Mouse (Mus musculus) heart, embryonic 12.5 days (tissue): Measurements from ENCODE around the gene Nemf. TPM values are rescaled to one million over a fixed set of nuclear protein-coding genes. Genes with fewer than 3 reads are reported as not detected.
A peak's percentile ranks its signal among the peaks of the same experiment; 100 is the strongest.

Experiments used
- ATAC-seq: fragments of 200-750 bp; cut with Nextera tagmentation; 2 replicates; pipeline ENCODE4 v1.8.0; 2017; ENCODE audit warnings: moderate TSS enrichment, moderate library complexity; ENCODE audit not compliant: insufficient number of reproducible peaks, low FRiP score
- H3K27ac ChIP-seq: fragments of 300-500 bp; sonication (generic); 2 replicates; pipeline ENCODE4 v1.5.1; 2016; ENCODE audit warnings: mild to moderate bottlenecking, moderate library complexity; ENCODE audit not compliant: poor library complexity, severe bottlenecking
- H3K27me3 ChIP-seq: fragments of 300-500 bp; sonication (generic); replicated peaks from 2 replicates; pipeline ENCODE4 v1.6.1; 2016; ENCODE audit warnings: mild to moderate bottlenecking, moderate library complexity
- H3K36me3 ChIP-seq: fragments of 300-500 bp; sonication (generic); 2 replicates; pipeline ENCODE4 v1.6.1; 2016; ENCODE audit warnings: mild to moderate bottlenecking, moderate library complexity
- H3K4me1 ChIP-seq: fragments of 300-500 bp; sonication (generic); replicated peaks from 2 replicates; pipeline ENCODE4 v1.6.1; 2016; ENCODE audit warnings: mild to moderate bottlenecking
- H3K4me2 ChIP-seq: fragments of 300-500 bp; sonication (generic); 2 replicates; pipeline ENCODE4 v1.6.1; 2016; ENCODE audit warnings: mild to moderate bottlenecking, moderate library complexity
- H3K4me3 ChIP-seq: fragments of 300-500 bp; sonication (generic); 2 replicates; pipeline ENCODE4 v1.5.1; 2016; ENCODE audit warnings: mild to moderate bottlenecking
- H3K9ac ChIP-seq: fragments of 300-500 bp; sonication (generic); 2 replicates; pipeline ENCODE4 v1.6.1; 2016; ENCODE audit warnings: mild to moderate bottlenecking, moderate library complexity
- H3K9me3 ChIP-seq: fragments of 300-500 bp; sonication (generic); replicated peaks from 2 replicates; pipeline ENCODE4 v1.6.1; 2016; ENCODE audit warnings: mild to moderate bottlenecking, moderate library complexity
- WGBS: fragments of 180-500 bp; shearing (Covaris S2); methylation state at CpG from one replicate; pipeline ENCODE4 v1.1.7; 2016; 5-methylcytosine and 5-hydroxymethylcytosine counted together
- polyA plus RNA-seq: library from polyadenylated mRNA; unstranded; fragments of >200 nt; fragmentation: Nextera tagmentation; extraction: Ambion mirVana; gene quantifications from 2 replicates; pipeline ENCODE4 v1.2.1, GENCODE M21; 2016

The Nemf gene
- polyA plus RNA-seq, 1 experiment from 2014 or later, result 71.0 TPM

- no peak for ATAC-seq
- Histone ChIP-seq H3K4me1 (peaks cover 23% of the 10 kb centered on the region), H3K4me3 (no peak overlapping the region), H3K9ac (no peak overlapping the region), H3K4me2 (no peak overlapping the region), H3K27ac (no peak overlapping the region), H3K27me3 (no peaks in the 10 kb centered on the region), H3K9me3 (no peaks in the 10 kb centered on the region), H3K36me3 (peaks cover 64% of the 10 kb centered on the region)
- 94% methylated on average over 12 of the region's 12 CpGs for WGBS
These were observed 54.8 kb downstream of the Nemf start for GRCm38 (mm10) chr12:69302171-69302570.

DNA sequence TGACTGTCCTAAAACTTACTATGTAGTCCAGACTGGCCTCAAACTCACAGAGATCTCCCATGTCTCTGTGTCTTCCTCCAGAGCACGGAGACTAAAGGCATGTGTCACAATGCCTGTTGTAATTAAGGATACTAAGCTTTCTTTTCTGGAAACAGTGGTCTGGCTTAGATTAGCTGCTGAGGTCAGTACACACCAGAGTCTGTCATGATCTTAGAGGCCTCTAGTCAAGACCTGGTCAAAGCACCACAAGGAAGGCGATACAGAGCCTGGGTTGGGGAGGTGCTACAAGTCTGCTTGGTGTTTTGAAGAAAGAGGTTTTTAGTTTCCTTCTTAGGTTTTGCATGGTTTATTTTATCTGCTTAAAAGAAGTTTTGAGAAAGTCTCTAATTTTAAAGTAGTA is 56.6 kb downstream of the Nemf start:
- Histone ChIP-seq H3K9ac (no peak overlapping the region), H3K27ac (no peak overlapping the region), H3K4me1 (peaks cover 23% of the 10 kb centered on the region), H3K9me3 (no peaks in the 10 kb centered on the region), H3K27me3 (no peaks in the 10 kb centered on the region), H3K4me3 (no peak overlapping the region), H3K4me2 (no peak overlapping the region), H3K36me3 (peaks cover 47% of the 10 kb centered on the region)
- no peak for ATAC-seq
- 78% methylated on average over 2 of the region's 2 CpGs for WGBS

DNA sequence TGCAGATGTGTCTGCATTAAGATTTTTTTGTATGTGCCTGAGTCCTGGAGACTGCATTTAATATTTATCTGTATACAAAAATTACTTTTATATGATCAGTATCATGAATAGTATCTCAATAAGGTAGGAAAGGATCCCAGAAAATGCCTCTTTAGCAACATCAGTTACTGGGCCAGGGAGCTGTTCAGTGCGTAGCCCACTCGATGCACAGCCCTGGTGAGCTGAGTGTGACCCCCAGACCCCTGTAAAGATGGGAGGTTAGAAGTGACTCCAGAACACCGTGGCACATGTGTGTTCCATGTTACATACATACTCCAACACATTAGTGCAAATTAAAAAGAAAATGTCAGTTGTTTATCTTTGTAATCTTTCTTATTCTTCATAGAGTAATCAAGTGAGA is 57.1 kb downstream of the Nemf start:
- no peaks in the 10 kb centered on the region for H3K9me3 ChIP-seq
- peaks cover 23% of the 10 kb centered on the region for H3K4me1 ChIP-seq
- no peaks in the 10 kb centered on the region for H3K27me3 ChIP-seq
- peak overlapping the region; percentile 80; the same call in 1 of the 2 replicates for H3K4me2 ChIP-seq
- WGBS, result 91% methylated on average over 3 of the region's 3 CpGs
- H3K27ac ChIP-seq, result no peak overlapping the region
- H3K9ac ChIP-seq, result no peak overlapping the region
- H3K36me3 ChIP-seq, result peaks cover 42% of the 10 kb centered on the region
- H3K4me3 ChIP-seq, result no peak overlapping the region
- ATAC-seq, result no peak

DNA sequence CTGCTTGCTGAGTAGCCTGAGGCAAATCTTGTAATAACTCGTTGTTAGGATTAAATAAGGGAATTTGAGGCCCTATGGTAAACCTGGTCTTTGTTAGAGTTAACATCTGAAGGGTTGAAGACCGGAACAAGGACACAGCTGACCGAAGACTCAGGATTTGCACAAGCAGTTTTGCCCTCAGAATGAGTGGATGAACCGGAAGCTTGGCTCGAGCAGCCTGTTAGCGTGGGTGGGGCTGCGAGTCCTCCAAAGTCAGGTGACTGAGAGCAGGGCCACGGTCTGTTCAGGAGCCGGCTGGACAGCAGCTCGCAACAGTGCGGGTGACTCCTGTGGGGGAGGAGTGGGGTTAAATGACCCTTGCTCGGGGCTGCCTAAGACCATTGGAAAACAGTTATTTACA is 57.7 kb downstream of the Nemf start:
- H3K36me3 ChIP-seq, result peaks cover 38% of the 10 kb centered on the region
- ATAC-seq, result peak; percentile 66; the same call in 1 of the 2 replicates
- H3K4me3 ChIP-seq, result peak overlapping the region; percentile 86; the same call in 1 of the 2 replicates
- no peaks in the 10 kb centered on the region for H3K9me3 ChIP-seq
- H3K4me1 ChIP-seq, result peaks cover 23% of the 10 kb centered on the region
- whole genome bisulfite sequencing, result 48% methylated on average over 12 of the region's 12 CpGs
- H3K27ac ChIP-seq, result peak overlapping the region; percentile 4; the same call in 1 of the 2 replicates
- peak overlapping the region; percentile 80 for H3K4me2 ChIP-seq
- no peaks in the 10 kb centered on the region for H3K27me3 ChIP-seq
- peak overlapping the region; percentile 55 for H3K9ac ChIP-seq

DNA sequence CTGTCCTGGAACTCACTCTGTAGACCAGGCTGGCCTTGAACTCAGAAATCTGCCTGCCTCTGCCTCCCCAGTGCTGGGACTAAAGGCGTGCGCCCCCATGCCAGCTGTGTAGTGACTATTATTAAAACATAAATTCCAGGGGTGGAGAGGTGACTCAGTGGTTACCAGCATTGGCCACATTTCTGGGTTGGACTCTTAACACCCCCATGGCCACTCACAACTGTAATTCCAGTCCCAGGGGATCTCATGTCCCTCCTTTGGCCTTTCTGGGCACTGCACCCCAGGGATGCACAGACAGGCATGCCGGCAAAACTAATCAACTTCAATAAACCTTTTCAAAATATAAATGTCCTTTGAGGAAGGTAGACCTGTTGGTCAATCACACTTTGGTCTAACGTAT is 58.7 kb downstream of the Nemf start:
- no peak for ATAC-seq

GRCm38 (mm10) chr12:69297411-69298150 is 59.4 kb downstream of the Nemf start:
- WGBS, result 18% methylated on average over 20 of the region's 20 CpGs
- Histone ChIP-seq H3K9ac (peak overlapping the region; percentile 95), H3K36me3 (peaks cover 23% of the 10 kb centered on the region), H3K4me3 (peak overlapping the region; percentile 86), H3K27me3 (no peaks in the 10 kb centered on the region), H3K27ac (peak overlapping the region; percentile 94), H3K9me3 (no peaks in the 10 kb centered on the region), H3K4me2 (peak overlapping the region; percentile 80), H3K4me1 (peaks cover 23% of the 10 kb centered on the region)
- ATAC-seq, result no peak

More for the DNA sequence above, 58.7 kb downstream of the Nemf start:
- 91% methylated on average over 4 of the region's 4 CpGs for WGBS
- no peak overlapping the region for H3K27ac ChIP-seq
- H3K27me3 ChIP-seq, result no peaks in the 10 kb centered on the region
- peaks cover 23% of the 10 kb centered on the region for H3K4me1 ChIP-seq
- H3K4me2 ChIP-seq, result peak overlapping the region; percentile 80
- H3K4me3 ChIP-seq, result peak overlapping the region; percentile 86; the same call in 1 of the 2 replicates
- peaks cover 30% of the 10 kb centered on the region for H3K36me3 ChIP-seq
- no peak overlapping the region for H3K9ac ChIP-seq
- no peaks in the 10 kb centered on the region for H3K9me3 ChIP-seq

DNA sequence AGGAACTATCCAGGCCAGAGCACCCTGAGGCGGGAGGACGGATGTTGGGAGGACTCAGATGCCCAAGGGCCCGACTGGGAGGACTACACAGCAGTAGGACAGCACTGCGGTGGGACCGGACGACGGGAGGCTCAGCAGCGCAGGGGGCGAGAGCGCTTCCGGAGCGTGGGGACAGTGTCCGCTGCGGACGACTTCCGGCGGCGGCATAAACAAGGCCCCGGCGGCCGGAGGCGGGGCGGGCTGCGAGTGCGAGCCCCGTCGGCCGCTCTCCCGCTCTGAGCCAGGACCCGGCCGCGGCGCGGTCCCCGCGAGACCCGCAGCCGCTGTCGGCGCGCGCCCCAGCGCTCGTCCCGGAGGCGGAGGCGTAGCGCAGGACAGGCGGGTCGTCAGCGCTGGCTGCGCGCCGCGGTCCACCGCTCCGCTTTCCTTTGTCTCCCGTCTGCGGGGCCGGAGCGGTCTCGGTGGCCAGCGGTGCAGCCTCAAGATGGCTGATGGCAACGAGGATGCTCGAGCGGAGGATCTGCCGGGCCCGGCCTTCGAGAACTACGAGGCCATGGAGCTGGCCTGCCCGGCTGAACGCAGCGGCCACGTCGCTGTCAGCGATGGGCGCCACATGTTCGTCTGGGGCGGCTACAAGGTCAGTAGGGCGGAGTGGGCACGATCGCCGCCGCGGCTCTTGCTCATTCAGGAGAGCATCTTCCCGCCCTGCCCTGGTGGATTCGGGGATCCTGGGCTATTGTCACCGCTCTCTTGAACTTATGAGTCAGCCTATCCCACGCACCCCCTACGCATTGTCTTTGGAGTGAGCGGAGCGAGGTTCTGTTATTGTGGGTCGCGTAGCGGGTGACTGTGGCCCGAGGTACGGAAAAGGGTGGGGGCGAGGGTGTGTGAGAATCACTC is 60.2 kb downstream of the Nemf start, which contains the start of gene Klhdc2:
Gene Klhdc2, plus strand, starts transcription at position 171 of the 900 bp plus-strand sequence.
- no peaks in the 10 kb centered on the region for H3K27me3 ChIP-seq
- H3K4me2 ChIP-seq, result peak within 1 kb of the TSS; percentile 80
- peaks cover 23% of the 10 kb centered on the region for H3K4me1 ChIP-seq
- peak within 1 kb of the TSS; percentile 86 for H3K4me3 ChIP-seq
- H3K36me3 ChIP-seq, result peaks cover 15% of the 10 kb centered on the region
- H3K9me3 ChIP-seq, result no peaks in the 10 kb centered on the region
- H3K27ac ChIP-seq, result peak within 1 kb of the TSS; percentile 94
- WGBS, result under 1% methylated on average over 98 of the region's 98 CpGs
- peak within 1 kb of the TSS; percentile 95 for H3K9ac ChIP-seq
- peak; percentile 88 for ATAC-seq

GRCm38 (mm10) chr12:69295651-69296050 is 61.3 kb downstream of the Nemf start:
- H3K4me3 ChIP-seq, result peak overlapping the region; percentile 86; the same call in 1 of the 2 replicates
- H3K9me3 ChIP-seq, result no peaks in the 10 kb centered on the region
- WGBS, result 86% methylated on average over 4 of the region's 4 CpGs
- peak overlapping the region; percentile 80 for H3K4me2 ChIP-seq
- H3K9ac ChIP-seq, result no peak overlapping the region
- H3K36me3 ChIP-seq, result peaks cover 6% of the 10 kb centered on the region; the same call in 1 of the 2 replicates
- no peak for ATAC-seq
- H3K4me1 ChIP-seq, result peaks cover 23% of the 10 kb centered on the region
- H3K27ac ChIP-seq, result no peak overlapping the region
- no peaks in the 10 kb centered on the region for H3K27me3 ChIP-seq

DNA sequence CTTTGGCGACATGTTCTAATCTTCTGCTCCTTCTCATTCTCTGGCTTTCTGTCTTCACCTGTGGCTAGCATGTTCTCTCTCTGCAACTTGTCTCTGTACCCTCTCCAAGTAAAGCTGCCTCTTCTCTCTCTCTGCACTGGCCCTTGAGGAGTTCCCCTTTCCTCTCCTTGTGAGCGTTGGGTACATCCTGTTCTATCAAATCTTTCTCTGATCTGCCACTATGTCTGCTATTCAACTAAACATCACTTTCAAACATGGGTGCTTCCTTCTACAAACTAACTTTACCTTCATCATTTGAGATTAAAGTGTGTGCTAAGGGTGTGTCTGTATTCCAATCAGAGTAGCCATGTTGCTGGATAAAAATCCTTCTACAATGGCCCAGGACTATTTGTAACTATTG is 62.0 kb downstream of the Nemf start:
- H3K4me3 ChIP-seq, result no peak overlapping the region
- no peaks in the 10 kb centered on the region for H3K9me3 ChIP-seq
- H3K4me1 ChIP-seq, result peaks cover 23% of the 10 kb centered on the region
- no peak overlapping the region for H3K4me2 ChIP-seq
- H3K9ac ChIP-seq, result no peak overlapping the region
- ATAC-seq, result no peak
- H3K27ac ChIP-seq, result no peak overlapping the region
- no peaks in the 10 kb centered on the region for H3K36me3 ChIP-seq
- WGBS, result 88% methylated on average over 2 of the region's 2 CpGs
- no peaks in the 10 kb centered on the region for H3K27me3 ChIP-seq

- peak overlapping the region; percentile 52 for H3K27ac ChIP-seq
- H3K9ac ChIP-seq, result no peak overlapping the region
- WGBS, result 47% methylated on average over 2 of the region's 2 CpGs
- H3K9me3 ChIP-seq, result no peaks in the 10 kb centered on the region
- H3K27me3 ChIP-seq, result no peaks in the 10 kb centered on the region
- no peak overlapping the region for H3K4me2 ChIP-seq
- no peaks in the 10 kb centered on the region for H3K36me3 ChIP-seq
- ATAC-seq, result peak; percentile 78
- H3K4me3 ChIP-seq, result no peak overlapping the region
- peaks cover 12% of the 10 kb centered on the region for H3K4me1 ChIP-seq
These were observed 63.1 kb downstream of the Nemf start for GRCm38 (mm10) chr12:69293815-69294214.

DNA sequence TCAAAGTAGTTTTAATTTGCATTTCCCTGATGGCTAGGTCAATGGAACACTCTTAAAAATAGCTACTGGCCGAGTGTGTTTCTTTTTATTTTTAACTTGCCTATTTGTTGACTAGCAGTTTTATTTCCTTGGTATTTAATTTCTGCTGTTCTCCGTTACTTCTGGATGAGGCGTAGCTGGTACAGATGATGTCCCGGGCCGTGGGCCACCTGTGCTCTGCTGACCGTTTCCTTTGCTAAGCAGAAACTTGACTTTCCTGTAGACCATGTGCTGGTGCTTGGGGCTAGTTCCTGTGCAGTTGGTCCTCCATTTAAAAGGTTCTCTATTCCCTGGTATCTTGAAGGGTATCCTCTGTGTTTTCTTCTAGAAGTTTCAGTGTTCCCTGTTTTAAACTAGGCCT is 64.6 kb downstream of the Nemf start:
- H3K27me3 ChIP-seq, result no peaks in the 10 kb centered on the region
- 82% methylated on average over 6 of the region's 6 CpGs for WGBS
- ATAC-seq, result no peak
- H3K4me3 ChIP-seq, result no peak overlapping the region
- H3K36me3 ChIP-seq, result no peaks in the 10 kb centered on the region
- no peaks in the 10 kb centered on the region for H3K4me1 ChIP-seq
- no peak overlapping the region for H3K4me2 ChIP-seq
- no peaks in the 10 kb centered on the region for H3K9me3 ChIP-seq
- H3K27ac ChIP-seq, result no peak overlapping the region
- no peak overlapping the region for H3K9ac ChIP-seq
